Mouse (Mus musculus): ENCODE results near the gene Pam. TPM values are rescaled to one million over a fixed set of nuclear protein-coding genes. Genes with fewer than 3 reads are reported as not detected.
"Not testable (repeated sequence)": the region's sequence is repeated elsewhere in the genome, so short reads cannot be mapped to it uniquely, and the experiment has no call there.

Pam gene
- total RNA-seq, 2 experiments from 2014 or later, result 187 to 188 TPM

DNA sequence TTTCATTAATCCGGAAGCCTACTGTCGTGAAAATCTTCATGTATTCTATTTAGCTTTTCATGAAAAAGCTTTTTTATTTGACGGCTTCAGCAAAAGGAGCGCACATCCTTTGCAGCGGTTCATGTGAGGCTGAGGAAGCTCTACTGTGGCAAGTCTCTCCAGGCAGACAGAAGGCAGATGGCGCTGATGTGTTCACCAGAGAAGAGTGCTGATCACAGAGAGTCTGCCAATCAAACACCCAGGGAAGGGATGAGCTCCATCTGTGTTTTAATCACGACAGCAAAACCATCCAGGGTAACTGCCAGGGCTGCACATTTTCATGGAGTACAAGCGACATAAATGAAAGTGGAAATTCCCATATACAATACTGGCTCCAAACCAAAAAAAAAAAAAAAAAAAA, 63.6 kb downstream of the Pam start:
- peak; percentile 65 to 72 for DNase-seq

DNA sequence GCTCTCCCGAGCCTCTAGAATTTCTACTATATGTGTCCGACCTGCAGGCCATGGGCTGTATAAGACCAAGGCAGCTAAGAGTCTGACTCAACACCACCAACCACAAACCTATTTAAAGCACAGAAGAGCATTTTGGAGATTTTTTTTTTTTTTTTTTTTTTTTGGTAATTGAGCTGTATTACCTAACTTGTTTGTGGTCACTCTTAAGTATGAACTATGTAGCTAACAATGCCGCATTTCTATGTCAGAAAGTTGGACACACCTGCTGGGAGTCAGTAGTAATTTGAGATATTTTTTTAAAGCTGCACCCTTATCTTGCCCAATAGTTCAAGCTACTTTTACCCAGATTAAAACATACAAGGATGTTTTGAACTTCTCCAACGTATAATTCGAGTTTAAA, 66.4 kb downstream of the Pam start:
- no peak for DNase-seq

DNA sequence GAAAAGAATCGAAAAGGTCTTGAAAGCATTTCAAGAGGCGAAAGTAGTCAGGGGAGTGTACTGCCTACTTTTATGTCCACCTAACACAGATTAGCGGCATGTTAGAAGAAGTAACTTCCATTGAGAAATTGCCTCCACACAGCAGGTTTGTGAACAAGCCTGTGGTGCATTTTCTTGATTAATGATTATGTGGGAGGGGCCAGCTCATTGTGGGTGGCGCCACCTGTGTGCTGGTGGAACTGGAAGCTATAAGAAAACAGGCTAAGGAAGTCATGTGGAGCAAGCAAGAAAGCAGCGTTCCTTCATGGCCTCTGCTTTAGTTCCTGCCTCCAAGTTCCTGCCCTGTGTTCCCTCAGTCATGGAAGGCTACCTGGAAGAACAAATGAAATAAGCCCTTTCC, 67.0 kb downstream of the Pam start:
- DNase-seq, result no peak

DNA sequence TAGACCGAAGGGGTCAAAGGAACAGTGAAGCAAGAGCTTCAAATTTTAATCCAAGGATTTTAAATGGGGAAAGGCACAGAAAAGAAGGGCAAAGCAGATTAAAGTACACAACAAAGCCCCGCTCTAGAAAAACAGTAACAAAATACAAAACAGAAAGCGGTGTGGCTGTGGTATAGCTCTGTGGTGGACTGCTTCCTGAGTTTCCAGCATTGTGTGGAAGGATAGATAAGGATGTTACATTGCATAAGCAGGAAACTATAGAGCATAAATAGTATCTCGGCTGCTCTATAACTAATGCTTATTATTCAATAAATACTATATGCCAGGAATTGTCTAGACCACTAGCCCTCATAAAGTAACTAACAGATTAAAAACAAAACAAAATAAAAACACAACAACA, 67.5 kb downstream of the Pam start:
- no peak for DNase-seq

DNA sequence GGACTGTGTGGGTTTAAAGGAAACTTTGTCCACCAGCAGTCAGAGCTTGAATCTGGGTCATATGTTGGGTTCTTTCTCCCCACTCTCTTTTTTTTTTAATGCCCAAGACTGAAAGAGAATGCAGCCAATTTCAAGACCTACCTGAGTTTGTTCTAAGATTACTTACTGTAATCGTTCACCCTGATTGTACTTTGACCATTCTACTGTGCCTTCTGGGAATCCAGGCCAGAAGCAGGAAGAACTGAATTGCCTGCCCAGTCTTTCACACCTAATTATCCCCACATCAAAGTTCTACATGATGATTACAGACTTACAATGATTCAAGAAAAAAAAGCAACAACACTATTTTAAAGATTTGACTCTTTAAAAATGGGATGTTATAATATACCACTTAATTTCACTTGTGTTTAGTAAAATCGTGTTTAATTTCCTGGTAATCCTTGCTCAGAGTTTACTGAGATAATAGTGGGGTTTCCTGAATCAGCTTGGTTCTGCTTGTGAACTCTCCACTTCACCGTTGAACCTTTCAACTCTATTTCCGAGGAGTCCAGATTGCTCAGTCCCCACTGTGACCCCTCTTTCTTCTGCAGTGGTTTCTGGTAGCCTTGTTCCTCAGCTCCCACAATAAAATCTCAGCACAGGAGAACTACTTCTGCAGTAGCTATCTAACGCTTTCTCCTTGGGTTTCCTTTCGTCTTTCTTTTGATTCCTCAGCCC, 69.4 kb downstream of the Pam start:
- DNase-seq, result no peak

DNA sequence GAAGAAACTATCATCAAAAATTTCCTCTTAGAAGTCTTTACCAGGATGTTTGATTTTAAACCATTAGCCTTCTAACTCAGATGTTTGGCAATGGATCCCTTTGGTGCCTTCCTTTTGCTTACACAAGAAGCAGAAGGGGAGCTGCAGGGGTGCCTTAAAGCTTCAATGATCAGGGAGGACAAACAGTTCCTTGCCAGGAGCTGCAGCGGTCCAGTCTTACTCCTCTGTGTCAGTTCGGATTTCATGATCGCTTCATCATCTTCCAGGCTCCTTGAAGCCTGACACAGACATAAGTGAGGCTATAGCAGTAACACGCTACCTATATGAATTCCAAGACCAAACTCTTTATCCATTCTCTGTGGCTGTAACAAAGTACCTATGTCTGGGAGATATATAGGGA, 71.6 kb downstream of the Pam start:
- no peak for DNase-seq

DNA sequence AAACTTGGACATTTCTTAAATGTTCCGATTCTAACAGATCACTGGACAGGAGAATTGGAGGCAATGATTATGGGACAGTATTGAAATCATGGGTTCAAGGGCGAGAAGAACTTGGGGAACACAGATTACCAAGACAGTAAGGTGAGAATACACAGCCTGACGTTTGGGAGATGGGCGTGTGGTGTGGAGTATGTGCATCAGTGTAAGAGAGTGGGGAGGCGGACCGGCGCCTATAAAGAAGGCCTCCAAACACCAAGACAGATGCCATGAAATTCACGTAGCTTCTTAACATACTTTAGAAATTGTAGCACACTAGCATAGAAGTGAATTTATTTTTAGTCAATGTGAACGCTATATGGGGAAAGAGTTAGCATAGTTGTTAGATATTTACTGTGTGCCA, 76.5 kb downstream of the Pam start:
- DNase-seq, result no peak

DNA sequence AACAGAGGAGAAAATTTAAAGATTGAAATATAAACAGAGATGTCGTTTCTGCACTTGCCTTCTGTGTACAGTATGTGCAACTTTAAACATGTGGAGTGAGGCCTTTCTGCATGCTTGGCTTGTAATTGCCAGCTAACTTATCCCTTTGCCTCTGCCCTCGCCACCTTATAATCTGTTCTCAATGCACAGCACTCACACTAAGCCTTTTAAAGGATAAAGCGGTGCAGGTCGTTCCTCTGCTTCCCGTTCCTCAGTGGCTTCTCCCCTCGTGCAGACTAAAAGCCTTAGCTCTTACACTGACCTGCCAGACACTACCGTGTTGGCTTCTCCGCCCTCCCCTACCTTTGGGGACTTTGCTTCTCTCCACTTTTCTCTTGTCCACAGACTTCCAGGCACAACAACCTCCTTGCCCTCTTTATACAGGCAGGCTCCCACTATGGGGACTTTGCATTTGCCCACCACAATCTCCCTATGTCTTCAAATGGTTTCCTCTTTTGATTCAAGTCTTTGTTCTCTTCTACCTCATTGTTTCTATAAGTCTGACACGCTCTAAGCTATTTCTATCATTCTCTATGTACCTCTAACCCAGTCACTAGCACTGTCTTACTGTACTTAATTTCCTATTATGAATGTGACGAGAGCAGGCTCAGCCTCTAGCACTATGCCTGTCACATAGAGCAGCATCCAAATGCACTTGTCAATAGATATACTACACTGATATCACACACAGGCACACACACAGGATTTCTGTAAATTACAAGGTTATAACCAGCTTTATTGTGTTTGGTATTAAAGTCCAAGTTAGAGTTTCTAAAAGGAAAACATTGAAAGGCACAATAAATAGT, 79.2 kb downstream of the Pam start:
- no peak for DNase-seq

DNA sequence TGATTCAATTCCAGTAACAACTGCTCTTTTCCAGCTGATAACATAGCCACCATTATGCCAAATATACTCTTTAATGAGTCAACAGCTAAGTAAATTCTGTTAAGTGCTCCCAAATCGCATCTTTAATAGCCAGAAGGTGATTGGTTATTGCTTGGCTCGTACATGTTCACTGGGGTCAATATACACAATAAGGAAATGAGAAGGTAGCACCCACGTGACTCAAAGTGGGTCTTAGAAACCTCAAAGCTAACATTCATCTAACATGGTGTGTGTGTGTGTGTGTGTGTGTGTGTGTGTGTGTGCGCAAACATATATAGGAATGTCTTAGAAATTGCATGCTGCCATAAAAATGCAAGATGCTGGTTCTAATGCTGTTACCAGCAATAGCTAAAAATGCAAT, 79.9 kb downstream of the Pam start:
- no peak for DNase-seq

DNA sequence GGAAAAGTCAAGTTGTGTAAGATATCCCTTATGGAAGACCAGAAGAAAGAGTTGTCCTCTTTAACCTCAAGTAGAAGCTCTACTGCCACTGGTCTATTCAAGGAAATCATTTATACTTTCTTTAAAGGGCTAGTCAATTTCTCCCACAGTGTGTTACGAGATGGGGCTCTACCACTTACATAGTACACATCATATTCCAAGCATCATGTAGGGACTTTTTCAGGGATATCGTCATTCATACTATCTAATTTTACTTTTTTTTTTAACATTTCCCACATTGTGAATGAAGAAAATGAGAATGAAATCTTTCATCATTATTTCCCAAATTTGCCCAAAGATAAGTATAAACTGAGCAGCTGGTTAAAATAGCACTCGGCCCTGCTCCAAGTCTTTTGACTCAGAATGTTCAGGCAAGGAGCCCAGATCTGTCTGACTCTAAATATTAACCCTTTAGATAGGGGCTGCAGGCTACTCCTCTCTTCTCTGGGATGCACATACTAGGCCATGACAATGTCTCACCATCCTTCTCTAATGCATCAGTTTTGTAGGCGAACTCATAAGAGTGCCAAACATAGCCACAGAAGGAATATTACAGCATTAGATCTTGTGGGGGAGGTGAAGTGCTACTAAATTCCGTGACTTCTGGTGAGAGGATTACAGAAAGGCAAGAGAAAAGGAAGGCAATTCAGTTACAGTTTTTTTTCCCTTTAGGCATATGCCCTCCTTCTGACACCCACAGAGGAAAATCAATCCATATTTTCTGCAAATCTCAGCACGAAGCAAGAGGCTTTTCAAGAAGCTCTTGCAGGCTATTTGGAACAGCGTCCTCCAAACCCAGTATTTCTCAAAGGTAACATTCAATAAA, 92.7 kb downstream of the Pam start:
- peak; percentile 52 to 59 for DNase-seq

DNA sequence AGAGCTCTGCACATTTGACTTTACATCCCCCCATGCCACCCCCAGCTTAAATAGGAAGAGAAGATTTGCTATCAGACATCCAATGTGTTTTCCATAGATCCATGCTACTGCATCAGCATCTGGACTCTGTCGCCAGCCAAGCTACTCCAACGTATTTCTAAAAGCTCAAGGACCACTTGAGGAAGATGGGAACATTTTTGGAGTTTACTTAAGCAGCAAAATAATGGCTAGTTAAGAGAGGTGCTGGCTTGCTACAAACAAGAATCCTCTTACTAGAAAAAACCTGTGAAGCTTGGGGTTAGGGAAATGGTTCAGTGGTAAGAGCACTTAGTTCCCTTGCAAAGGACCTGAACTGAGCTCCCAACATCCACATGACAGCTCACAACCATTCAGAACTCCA, 96.0 kb downstream of the Pam start:
- no peak for DNase-seq

DNA sequence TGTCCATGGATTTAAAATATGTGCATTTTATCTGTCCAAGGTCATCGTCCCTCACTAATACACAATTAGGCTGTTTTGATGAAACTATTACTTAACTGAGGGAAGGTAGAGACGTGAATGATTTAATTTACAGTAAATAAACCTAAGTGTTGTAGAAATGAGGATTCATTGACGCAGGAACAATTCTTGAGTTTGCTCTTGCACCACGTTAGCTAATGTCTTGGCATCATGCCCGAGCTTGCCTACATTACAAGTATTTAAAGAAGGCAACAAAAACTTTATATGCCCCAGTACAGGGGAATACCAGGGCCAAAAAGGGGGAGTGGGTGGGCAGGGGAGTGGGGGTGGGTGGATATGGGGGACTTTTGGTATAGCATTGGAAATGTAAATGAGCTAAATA, 96.5 kb downstream of the Pam start:
- DNase-seq, result not testable (repeated sequence)

DNA sequence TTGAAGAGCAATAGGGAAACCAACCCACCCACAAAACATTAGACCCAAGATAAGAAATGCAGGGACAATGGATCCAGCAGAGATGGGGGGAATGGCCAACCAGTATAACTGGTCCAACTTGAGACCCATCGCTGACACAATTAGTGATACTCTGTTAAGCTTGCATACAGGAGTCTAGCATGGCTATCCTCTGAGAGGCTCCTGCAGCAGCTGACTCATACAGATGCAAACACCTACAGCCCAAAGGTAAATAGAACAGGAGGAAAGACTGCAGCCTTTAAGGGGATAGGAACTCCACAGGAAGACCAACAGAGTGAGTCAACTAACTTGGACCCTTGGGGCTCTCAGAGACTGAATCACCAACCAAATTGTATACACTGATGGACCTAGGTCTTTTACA, 98.4 kb downstream of the Pam start:
- DNase-seq, result no peak

DNA sequence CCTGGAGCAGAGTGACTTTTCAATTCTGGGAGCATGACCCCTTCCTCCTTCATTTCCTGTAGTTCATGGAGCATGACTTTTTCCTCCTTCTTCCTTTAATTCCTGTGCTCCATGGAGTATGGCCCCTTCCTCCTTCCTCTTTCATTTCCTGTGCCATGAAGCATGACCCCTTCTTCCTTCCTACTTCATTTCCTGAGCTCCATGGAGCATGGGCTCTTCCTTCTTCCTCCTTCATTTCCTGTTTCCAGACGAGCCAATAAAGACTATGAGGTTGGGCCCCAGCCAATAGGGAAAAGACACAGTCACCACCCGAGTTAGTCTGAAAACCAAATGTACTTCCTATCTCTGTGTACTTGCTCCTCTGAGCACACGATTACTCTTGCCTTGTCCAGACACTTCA, 103.5 kb downstream of the Pam start:
- DNase-seq, result no peak

DNA sequence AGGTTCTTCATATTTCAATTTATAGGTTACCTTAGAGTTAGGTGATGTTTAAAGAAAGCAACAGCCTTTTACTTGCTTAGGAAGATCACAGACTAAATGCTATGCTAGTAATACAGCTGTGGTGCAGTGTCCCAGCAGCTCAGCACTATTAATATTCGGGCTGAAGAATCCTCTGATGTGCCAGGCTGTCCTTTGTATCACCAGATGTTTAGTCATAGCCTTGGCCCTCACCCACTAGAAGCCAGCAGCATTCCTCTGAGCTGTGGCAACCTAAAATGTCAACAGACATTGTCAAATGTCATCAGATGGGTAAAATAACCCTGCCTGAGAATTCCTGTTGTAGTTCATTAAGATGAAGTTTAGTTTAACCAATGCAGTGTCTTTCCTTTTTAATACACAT, 112.3 kb downstream of the Pam start:
- DNase-seq, result no peak

DNA sequence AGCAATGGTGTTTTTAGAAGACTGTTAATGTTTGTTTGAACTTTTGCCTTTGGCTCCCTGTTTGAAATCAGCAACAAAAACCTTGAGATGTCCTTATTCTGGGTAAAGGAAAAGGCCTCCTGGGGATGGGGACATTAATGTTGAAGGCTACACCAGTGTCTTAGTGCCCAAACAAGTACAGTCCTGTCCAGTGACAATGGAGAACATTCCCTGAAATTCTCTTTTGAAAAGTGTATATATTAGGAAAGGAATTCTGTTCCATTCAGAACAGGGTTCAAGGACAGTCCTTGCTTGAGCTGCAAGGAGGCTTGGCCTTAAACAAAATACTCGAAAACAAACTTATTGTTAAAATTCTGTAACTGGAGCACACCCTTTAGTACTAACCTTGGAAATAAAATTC, 116.0 kb downstream of the Pam start:
- DNase-seq, result no peak

DNA sequence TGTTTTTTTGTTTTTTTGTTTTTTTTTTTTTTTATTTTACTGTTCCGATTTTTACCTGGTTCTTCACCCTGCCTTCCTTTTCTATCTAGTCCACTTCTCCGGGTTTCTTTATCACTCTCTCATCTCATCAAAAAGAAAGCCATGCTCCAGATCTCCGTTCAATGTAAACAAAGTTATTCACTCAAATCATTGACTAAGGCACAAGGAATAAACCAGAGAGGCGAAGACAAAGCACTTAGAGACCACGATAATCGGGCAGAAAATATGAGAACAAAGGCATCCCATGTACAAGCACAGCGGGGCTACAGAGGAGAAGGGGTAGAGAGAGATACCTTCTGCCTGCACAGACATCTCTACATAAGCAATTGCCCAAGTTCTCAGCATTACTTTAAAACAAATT, 117.9 kb downstream of the Pam start:
- DNase-seq, result no peak

DNA sequence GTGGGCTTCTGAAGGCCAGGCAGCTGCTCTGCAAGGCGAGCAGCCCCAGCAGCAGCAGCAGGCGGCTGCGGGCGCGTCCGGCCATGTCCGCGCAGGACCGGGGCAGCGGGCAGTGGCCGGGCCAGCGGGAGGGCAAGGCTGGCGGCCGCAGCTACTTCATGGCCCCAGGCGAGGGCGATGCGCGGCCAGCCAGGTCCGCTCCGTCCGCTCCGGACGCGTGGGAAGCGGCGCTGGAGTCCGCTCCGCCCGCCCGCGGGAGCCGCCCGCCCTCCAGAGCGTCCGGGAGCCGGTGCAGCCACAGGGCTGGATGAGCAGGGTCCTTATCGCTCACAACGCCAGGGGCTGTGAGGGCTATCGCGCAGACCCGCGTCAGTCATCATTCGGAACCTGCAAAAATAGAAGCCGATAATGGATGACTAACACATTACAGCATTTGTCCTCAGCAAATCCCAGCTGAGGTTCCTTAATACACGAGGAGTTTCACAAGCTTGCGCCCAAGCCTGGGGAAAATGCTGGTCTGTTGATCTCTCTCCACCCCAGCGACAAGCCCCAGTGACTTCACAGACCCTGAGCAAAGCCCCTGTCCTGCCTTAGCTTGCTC, 118.5 kb downstream of the Pam start:
- DNase-seq, result peak; percentile 67 to 71

DNA sequence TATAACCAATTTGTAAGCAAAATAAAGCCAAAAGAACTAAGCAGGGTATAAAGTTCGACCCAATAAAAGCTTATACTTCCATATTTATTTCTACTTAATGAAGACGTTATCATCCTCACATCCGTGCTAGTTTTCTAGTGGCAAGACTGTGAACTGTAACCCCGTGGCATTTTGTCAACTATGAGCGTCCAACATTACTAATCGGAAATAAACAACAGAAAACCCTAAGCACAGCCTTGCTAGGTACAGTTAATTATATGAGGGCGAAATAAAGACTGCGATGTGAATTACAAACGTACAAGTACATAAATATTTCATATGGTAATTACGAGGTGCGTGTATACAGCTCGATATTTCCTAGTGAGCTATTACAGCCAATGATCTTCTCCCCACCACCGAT, 119.4 kb downstream of the Pam start:
- DNase-seq, result no peak

DNA sequence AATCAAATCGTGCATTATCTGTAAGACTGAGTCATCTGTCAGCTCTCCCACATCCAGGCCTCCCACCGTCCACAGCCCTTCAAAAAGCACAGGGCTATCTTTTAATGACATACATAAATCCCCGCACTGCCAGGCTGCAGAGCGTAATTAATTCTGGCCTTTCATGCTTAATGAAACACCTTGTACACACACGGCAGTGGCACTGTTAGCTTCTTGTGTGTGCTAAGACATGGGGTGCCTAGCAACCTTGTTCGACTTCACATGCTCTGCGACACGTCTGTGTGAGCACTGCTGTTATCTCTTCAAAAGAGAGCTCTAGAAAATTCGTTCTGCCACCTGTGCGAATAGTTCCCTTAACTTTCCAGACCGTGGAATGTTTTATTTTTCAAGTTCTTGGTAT, 120.5 kb downstream of the Pam start:
- DNase-seq, result no peak

DNA sequence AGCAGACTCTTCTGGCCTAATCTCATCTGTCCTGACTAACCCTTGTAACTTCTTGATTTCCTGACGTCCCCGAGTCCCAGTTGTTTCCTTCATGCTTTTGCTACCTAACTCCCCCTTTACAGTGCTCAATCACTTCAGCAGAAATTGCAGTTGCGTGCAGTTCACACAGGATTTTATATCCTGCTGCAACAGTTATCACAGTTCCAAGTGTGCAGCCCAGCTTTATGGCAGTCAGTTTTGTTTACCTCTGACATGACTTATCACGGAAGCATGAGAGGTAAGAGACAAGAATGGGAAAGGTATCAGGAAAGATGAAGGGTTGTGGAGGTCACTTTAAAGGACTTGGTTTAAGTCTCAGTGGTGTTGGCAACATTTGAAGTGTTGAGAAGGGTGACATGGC, 125.7 kb downstream of the Pam start:
- no peak for DNase-seq

DNA sequence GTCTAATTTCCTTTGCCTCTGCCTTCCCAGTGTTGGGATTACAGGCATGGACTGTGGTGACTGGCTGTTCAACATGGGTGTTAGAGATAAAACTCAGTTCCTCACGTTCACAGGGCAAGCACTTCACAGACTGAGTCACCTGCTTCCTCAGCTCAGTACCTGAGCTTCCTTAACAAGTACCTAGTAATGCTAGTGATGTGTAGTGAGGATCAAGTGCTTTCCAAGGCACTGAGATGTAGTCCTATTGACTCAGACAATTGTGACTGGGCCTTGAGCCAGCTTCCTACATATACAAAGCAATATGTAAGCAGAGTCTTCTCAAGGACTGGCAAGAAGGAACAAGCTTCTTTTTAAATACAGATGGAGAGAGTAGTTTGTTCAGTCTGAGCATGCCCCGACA, 131.7 kb downstream of the Pam start:
- no peak for DNase-seq

DNA sequence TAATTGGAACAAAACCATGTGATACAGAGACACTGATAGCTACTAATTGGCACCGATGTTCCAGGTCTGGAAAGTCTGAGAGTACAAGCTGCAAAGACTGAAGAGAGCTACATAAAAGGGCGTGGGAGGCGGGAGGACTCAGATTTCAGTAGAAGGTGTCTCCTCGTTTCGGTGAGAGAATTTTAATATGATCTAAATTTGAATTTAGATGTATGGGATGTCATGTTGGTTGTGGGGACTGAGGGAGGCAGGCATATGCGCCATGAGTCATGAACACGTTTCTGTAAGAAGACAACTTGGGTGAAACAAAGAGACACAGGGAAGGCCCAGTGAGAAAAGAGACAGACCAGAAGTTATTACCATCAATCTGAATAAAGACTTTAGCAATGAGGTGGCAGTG, 133.3 kb downstream of the Pam start:
- DNase-seq, result no peak

Measured in layer of hippocampus, postnatal 36 days (tissue).